Mouse (Mus musculus): Measurements from ENCODE around the gene Ccdc65. TPM values are rescaled to one million over a fixed set of nuclear protein-coding genes. Genes with fewer than 3 reads are reported as not detected.

Gene Ccdc65
- polyA plus RNA-seq, 1 experiment from 2014 or later = 0.70 TPM

- no peak overlapping the region for H3K27ac ChIP-seq (replicated peaks)
- H3K4me1 ChIP-seq (replicated peaks; ENCODE audit: control insufficient read depth, insufficient read depth) = no peaks in the 10 kb centered on the region
- H3K36me3 ChIP-seq (ENCODE audit: control insufficient read depth, insufficient read depth, low read length) = no peaks in the 10 kb centered on the region
- H3K4me2 ChIP-seq (replicated peaks; ENCODE audit: low read depth) = no peak overlapping the region
- DNase-seq (ENCODE audit: low spot score) (no peak), ATAC-seq (ENCODE audit: low FRiP score, low TSS enrichment) (no peak)
- WGBS = 77% methylated on average over 7 of the region's 7 CpGs
- no peak overlapping the region for H3K9ac ChIP-seq (ENCODE audit: low read length)
- TF ChIP-seq EP300 (optimal IDR thresholded peaks at IDR 0.05) = no peak
- TF ChIP-seq CTCF (IDR thresholded peaks at IDR 0.05; ENCODE audit: low read depth) = no peak
- no peak overlapping the region for H3K4me3 ChIP-seq (ENCODE audit: low read depth, low read length)
- no peaks in the 10 kb centered on the region for H3K27me3 ChIP-seq (ENCODE audit: control insufficient read depth, insufficient read depth, low read length)
- no peaks in the 10 kb centered on the region for H3K9me3 ChIP-seq (ENCODE audit: control insufficient read depth, low read length)
Measured at GRCm38 (mm10) chr15:98673732-98674131, 34.3 kb upstream of the Ccdc65 start.

GRCm38 (mm10) chr15:98674284-98674993 lies 33.6 kb upstream of the Ccdc65 start:
- Histone ChIP-seq H3K27ac (replicated peaks) (no peak overlapping the region), H3K4me3 (ENCODE audit: low read depth, low read length) (no peak overlapping the region), H3K27me3 (ENCODE audit: control insufficient read depth, insufficient read depth, low read length) (no peaks in the 10 kb centered on the region), H3K4me2 (replicated peaks; ENCODE audit: low read depth) (no peak overlapping the region), H3K4me1 (replicated peaks; ENCODE audit: control insufficient read depth, insufficient read depth) (no peaks in the 10 kb centered on the region), H3K36me3 (ENCODE audit: control insufficient read depth, insufficient read depth, low read length) (no peaks in the 10 kb centered on the region), H3K9me3 (ENCODE audit: control insufficient read depth, low read length) (no peaks in the 10 kb centered on the region), H3K9ac (ENCODE audit: low read length) (no peak overlapping the region)
- 36% methylated on average over 7 of the region's 7 CpGs for WGBS
- ATAC-seq (ENCODE audit: low FRiP score, low TSS enrichment) = no peak
- no peak for DNase-seq (ENCODE audit: low spot score)
- TF ChIP-seq EP300 (optimal IDR thresholded peaks at IDR 0.05) (no peak), CTCF (IDR thresholded peaks at IDR 0.05; ENCODE audit: low read depth) (no peak)

GRCm38 (mm10) chr15:98674994-98675545 lies 32.9 kb upstream of the Ccdc65 start:
- ATAC-seq (ENCODE audit: low FRiP score, low TSS enrichment) (no peak), DNase-seq (ENCODE audit: low spot score) (no peak)
- Histone ChIP-seq H3K4me2 (replicated peaks; ENCODE audit: low read depth) (no peak overlapping the region), H3K9me3 (ENCODE audit: control insufficient read depth, low read length) (no peaks in the 10 kb centered on the region), H3K4me1 (replicated peaks; ENCODE audit: control insufficient read depth, insufficient read depth) (no peaks in the 10 kb centered on the region), H3K27ac (replicated peaks) (no peak overlapping the region), H3K36me3 (ENCODE audit: control insufficient read depth, insufficient read depth, low read length) (no peaks in the 10 kb centered on the region), H3K27me3 (ENCODE audit: control insufficient read depth, insufficient read depth, low read length) (no peaks in the 10 kb centered on the region), H3K9ac (ENCODE audit: low read length) (no peak overlapping the region), H3K4me3 (ENCODE audit: low read depth, low read length) (no peak overlapping the region)
- WGBS = 21% methylated on average over 11 of the region's 11 CpGs
- TF ChIP-seq EP300 (optimal IDR thresholded peaks at IDR 0.05) (no peak), CTCF (IDR thresholded peaks at IDR 0.05; ENCODE audit: low read depth) (no peak)

GRCm38 (mm10) chr15:98675634-98676250 lies 32.3 kb upstream of the Ccdc65 start:
- no peak overlapping the region for H3K27ac ChIP-seq (replicated peaks)
- no peaks in the 10 kb centered on the region for H3K36me3 ChIP-seq (ENCODE audit: control insufficient read depth, insufficient read depth, low read length)
- WGBS = 13% methylated on average over 14 of the region's 14 CpGs
- no peaks in the 10 kb centered on the region for H3K4me1 ChIP-seq (replicated peaks; ENCODE audit: control insufficient read depth, insufficient read depth)
- no peak overlapping the region for H3K4me2 ChIP-seq (replicated peaks; ENCODE audit: low read depth)
- DNase-seq (ENCODE audit: low spot score) = no peak
- H3K4me3 ChIP-seq (ENCODE audit: low read depth, low read length) = no peak overlapping the region
- TF ChIP-seq EP300 (optimal IDR thresholded peaks at IDR 0.05) (no peak), CTCF (IDR thresholded peaks at IDR 0.05; ENCODE audit: low read depth) (no peak)
- H3K9me3 ChIP-seq (ENCODE audit: control insufficient read depth, low read length) = no peaks in the 10 kb centered on the region
- H3K9ac ChIP-seq (ENCODE audit: low read length) = no peak overlapping the region
- no peaks in the 10 kb centered on the region for H3K27me3 ChIP-seq (ENCODE audit: control insufficient read depth, insufficient read depth, low read length)
- ATAC-seq (ENCODE audit: low FRiP score, low TSS enrichment) = no peak

GRCm38 (mm10) chr15:98676471-98676870 lies 31.5 kb upstream of the Ccdc65 start:
- TF ChIP-seq EP300 (optimal IDR thresholded peaks at IDR 0.05) (no peak), CTCF (IDR thresholded peaks at IDR 0.05; ENCODE audit: low read depth) (no peak)
- ATAC-seq (ENCODE audit: low FRiP score, low TSS enrichment) (no peak), DNase-seq (ENCODE audit: low spot score) (no peak)
- H3K4me2 ChIP-seq (replicated peaks; ENCODE audit: low read depth) = peak overlapping the region; percentile 66
- peak overlapping the region; percentile 31 for H3K4me3 ChIP-seq (ENCODE audit: low read depth, low read length)
- WGBS = 4% methylated on average over 9 of the region's 9 CpGs
- H3K9me3 ChIP-seq (ENCODE audit: control insufficient read depth, low read length) = no peaks in the 10 kb centered on the region
- no peaks in the 10 kb centered on the region for H3K27me3 ChIP-seq (ENCODE audit: control insufficient read depth, insufficient read depth, low read length)
- no peaks in the 10 kb centered on the region for H3K36me3 ChIP-seq (ENCODE audit: control insufficient read depth, insufficient read depth, low read length)
- H3K27ac ChIP-seq (replicated peaks) = no peak overlapping the region
- no peak overlapping the region for H3K9ac ChIP-seq (ENCODE audit: low read length)
- H3K4me1 ChIP-seq (replicated peaks; ENCODE audit: control insufficient read depth, insufficient read depth) = no peaks in the 10 kb centered on the region
